In genomic region chr2:61662833-61663232, GRCm38 (mm10) we compare ENCODE assay signal across 29 mouse cellular contexts. TPM values are rescaled to one million over a fixed set of nuclear protein-coding genes. Genes with fewer than 3 reads are reported as not detected.
DNase-seq lines count a peak whose midpoint lies in the region; ATAC-seq and TF ChIP-seq lines count a peak whose summit lies in the region.
"Had no signal": no experiment of that assay in that cellular context is flagged by ENCODE, and none has a peak within 500 bp of the region (broad histone marks: within the 10 kb centered on the region; RNA-seq: fewer than 3 reads in every experiment).

No protein-coding gene starts in this region.

- intact Hi-C loops in heart, adult 2 months (cut with DNase I), result loop anchor here (10.0 kb wide), 1 partner anchor 152 kb away; no protein-coding TSS in a partner anchor

- H3K79me2 ChIP-seq in heart, adult 2 months (replicated peaks; ENCODE audit: control insufficient read depth, insufficient read depth, low read length), result no peaks in the 10 kb centered on the region
- H3K79me2 ChIP-seq in liver, adult 2 months (ENCODE audit: control insufficient read depth, insufficient read depth, low read length), result no peaks in the 10 kb centered on the region

- H3K36me3 ChIP-seq in heart, adult 2 months (ENCODE audit: control insufficient read depth, insufficient read depth, low read length), result no peaks in the 10 kb centered on the region
- H3K36me3 ChIP-seq in heart, embryonic 11.5 days (ENCODE audit: control insufficient read depth, insufficient read depth, low read length), result no peaks in the 10 kb centered on the region
- no peaks in the 10 kb centered on the region for H3K36me3 ChIP-seq in liver, adult 2 months (ENCODE audit: control insufficient read depth, insufficient read depth, low read length)
- no peaks in the 10 kb centered on the region for H3K36me3 ChIP-seq in liver, embryonic 12.5 days
- H3K36me3 ChIP-seq in liver, postnatal 0 days (replicated peaks; ENCODE audit: insufficient read depth, low read length), result no peaks in the 10 kb centered on the region
- H3K36me3 ChIP-seq in kidney, adult 2 months (ENCODE audit: control insufficient read depth, insufficient read depth, low read length), result no peaks in the 10 kb centered on the region
- H3K36me3 ChIP-seq: embryonic facial prominence, embryonic 10.5 days; embryonic facial prominence, embryonic 15.5 days; hindbrain, embryonic 12.5 days; intestine, embryonic 15.5 days; limb, embryonic 10.5 days; limb, embryonic 15.5 days; midbrain, embryonic 10.5 days; midbrain, embryonic 15.5 days; neural tube, embryonic 15.5 days had no signal

- H3K9me3 ChIP-seq in heart, embryonic 11.5 days (replicated peaks; ENCODE audit: control insufficient read depth, low read length), result no peaks in the 10 kb centered on the region
- no peaks in the 10 kb centered on the region for H3K9me3 ChIP-seq in liver, embryonic 12.5 days (replicated peaks)
- H3K9me3 ChIP-seq in liver, postnatal 0 days (ENCODE audit: low read length), result no peaks in the 10 kb centered on the region
- H3K9me3 ChIP-seq: embryonic facial prominence, embryonic 10.5 days; embryonic facial prominence, embryonic 15.5 days; hindbrain, embryonic 12.5 days; intestine, embryonic 15.5 days; limb, embryonic 10.5 days; limb, embryonic 15.5 days; midbrain, embryonic 10.5 days; midbrain, embryonic 15.5 days; neural tube, embryonic 15.5 days had no signal

- TF ChIP-seq EP300 in heart, adult 2 months (IDR thresholded peaks at IDR 0.05; ENCODE audit: insufficient read depth, low read depth, low read length), result no peak
- TF ChIP-seq EP300 in liver, postnatal 0 days (IDR thresholded peaks at IDR 0.05; ENCODE audit: low read depth), result no peak; the same call in 1 of the 2 replicates

- no peak overlapping the region for H3K9ac ChIP-seq in heart, adult 2 months (ENCODE audit: low read depth, low read length)
- no peak overlapping the region for H3K9ac ChIP-seq in heart, embryonic 11.5 days (ENCODE audit: low read depth, low read length)
- H3K9ac ChIP-seq in liver, adult 2 months (ENCODE audit: low read depth, low read length), result no peak overlapping the region
- no peak overlapping the region for H3K9ac ChIP-seq in liver, embryonic 12.5 days
- H3K9ac ChIP-seq in liver, postnatal 0 days (replicated peaks), result no peak overlapping the region
- H3K9ac ChIP-seq: embryonic facial prominence, embryonic 15.5 days; hindbrain, embryonic 12.5 days; intestine, embryonic 15.5 days; limb, embryonic 15.5 days; midbrain, embryonic 15.5 days; neural tube, embryonic 15.5 days had no signal

- ATAC-seq in heart, embryonic 11.5 days (replicated peaks; ENCODE audit: insufficient number of reproducible peaks, low FRiP score, low TSS enrichment), result no peak
- ATAC-seq in liver, embryonic 12.5 days, result no peak
- ATAC-seq in liver, postnatal 0 days, result no peak
- ATAC-seq: hindbrain, postnatal 0 days; intestine, embryonic 15.5 days; midbrain, embryonic 15.5 days; Patski had no signal

- no peak for TF ChIP-seq CTCF in heart, adult 2 months (IDR thresholded peaks at IDR 0.05)
- no peak for TF ChIP-seq CTCF in liver, adult 2 months (IDR thresholded peaks at IDR 0.05; ENCODE audit: low read depth, low read length)
- no peak for TF ChIP-seq CTCF in liver, postnatal 0 days (IDR thresholded peaks at IDR 0.05; ENCODE audit: low read depth)
- no peak for TF ChIP-seq CTCF in kidney, adult 2 months (conservative IDR thresholded peaks at IDR 0.05; ENCODE audit: insufficient read depth, insufficient read length, low read depth, low read length)

- peaks cover 1% of the 10 kb centered on the region for H3K4me1 ChIP-seq in heart, adult 2 months (ENCODE audit: control insufficient read depth, insufficient read depth, low read length)
- H3K4me1 ChIP-seq in heart, embryonic 11.5 days (ENCODE audit: control insufficient read depth, insufficient read depth, low read length), result no peaks in the 10 kb centered on the region
- H3K4me1 ChIP-seq in liver, adult 2 months (ENCODE audit: control insufficient read depth, insufficient read depth, low read length), result no peaks in the 10 kb centered on the region
- no peaks in the 10 kb centered on the region for H3K4me1 ChIP-seq in liver, embryonic 12.5 days
- no peaks in the 10 kb centered on the region for H3K4me1 ChIP-seq in liver, postnatal 0 days (ENCODE audit: insufficient read depth)
- H3K4me1 ChIP-seq in kidney, adult 2 months (ENCODE audit: control insufficient read depth, insufficient read depth, low read length), result no peaks in the 10 kb centered on the region
- H3K4me1 ChIP-seq: embryonic facial prominence, embryonic 10.5 days; embryonic facial prominence, embryonic 15.5 days; hindbrain, embryonic 12.5 days; intestine, embryonic 15.5 days; limb, embryonic 10.5 days; limb, embryonic 15.5 days; midbrain, embryonic 10.5 days; midbrain, embryonic 15.5 days; neural tube, embryonic 15.5 days had no signal

- H3K27ac ChIP-seq in heart, adult 2 months, result peak overlapping the region; percentile 38
- H3K27ac ChIP-seq in heart, embryonic 11.5 days (ENCODE audit: low read depth, low read length), result no peak overlapping the region; the same call in 1 of the 2 replicates
- H3K27ac ChIP-seq in liver, adult 2 months (replicated peaks; ENCODE audit: insufficient read depth, low read depth, low read length), result peak overlapping the region; percentile 70; the same call in 1 of the 2 replicates
- H3K27ac ChIP-seq in liver, embryonic 12.5 days, result no peak overlapping the region
- 0 out of 2 replicates have a peak overlapping the region, but pooled peaks have one; percentile 25 for H3K27ac ChIP-seq in liver, postnatal 0 days (ENCODE audit: low read depth)
- no peak overlapping the region for H3K27ac ChIP-seq in kidney, adult 2 months (ENCODE audit: insufficient read depth, low read depth, low read length)
- H3K27ac ChIP-seq: embryonic facial prominence, embryonic 10.5 days; embryonic facial prominence, embryonic 15.5 days; hindbrain, embryonic 12.5 days; hindbrain, postnatal 0 days; intestine, embryonic 15.5 days; limb, embryonic 15.5 days; midbrain, embryonic 10.5 days; midbrain, embryonic 15.5 days; neural tube, embryonic 15.5 days had no signal

- DNase-seq in heart, adult 2 months, result no peak
- DNase-seq in liver, adult 2 months (ENCODE audit: extremely low read depth, low read depth, low spot score), result peak; percentile 18
- peak; percentile 12 for DNase-seq in lung, postnatal 36 days
- DNase-seq in lung, adult 18-20 months, result no peak
- no peak for DNase-seq in liver, postnatal 0 days
- DNase-seq in kidney, adult 2 months, result no peak
- DNase-seq: adrenal gland, postnatal 10 days; cerebellum, adult 8-10 months; cerebellum, postnatal 25 days; gastrocnemius, postnatal 36 days; kidney, adult 9 months; kidney, postnatal 14 days; layer of hippocampus, adult 9-11 months; retina, postnatal 1 day; right cerebral cortex, postnatal 14 days; thymus, postnatal 14 days had no signal

- no peak overlapping the region for H3K4me2 ChIP-seq in heart, embryonic 11.5 days
- H3K4me2 ChIP-seq in liver, embryonic 12.5 days, result no peak overlapping the region
- no peak overlapping the region for H3K4me2 ChIP-seq in liver, postnatal 0 days (ENCODE audit: low read depth, low read length)
- H3K4me2 ChIP-seq: embryonic facial prominence, embryonic 15.5 days; hindbrain, embryonic 12.5 days; intestine, embryonic 15.5 days; limb, embryonic 15.5 days; midbrain, embryonic 15.5 days had no signal

- no peak overlapping the region for H3K4me3 ChIP-seq in heart, adult 2 months
- no peak overlapping the region for H3K4me3 ChIP-seq in heart, embryonic 11.5 days (ENCODE audit: low read depth, low read length)
- H3K4me3 ChIP-seq in liver, adult 2 months (ENCODE audit: insufficient read depth, low read depth, low read length), result no peak overlapping the region
- H3K4me3 ChIP-seq in liver, embryonic 12.5 days, result no peak overlapping the region
- no peak overlapping the region for H3K4me3 ChIP-seq in liver, postnatal 0 days (ENCODE audit: low read depth, low read length)
- H3K4me3 ChIP-seq in kidney, adult 2 months (ENCODE audit: insufficient read depth, low read depth, low read length), result no peak overlapping the region
- H3K4me3 ChIP-seq: embryonic facial prominence, embryonic 10.5 days; embryonic facial prominence, embryonic 15.5 days; hindbrain, embryonic 12.5 days; intestine, embryonic 15.5 days; limb, embryonic 10.5 days; limb, embryonic 15.5 days; midbrain, embryonic 10.5 days; midbrain, embryonic 15.5 days; neural tube, embryonic 15.5 days had no signal

- H3K27me3 ChIP-seq in heart, adult 2 months (ENCODE audit: control insufficient read depth, insufficient read depth, low read length), result no peaks in the 10 kb centered on the region
- H3K27me3 ChIP-seq in heart, embryonic 11.5 days (ENCODE audit: control insufficient read depth, insufficient read depth, low read length), result no peaks in the 10 kb centered on the region
- H3K27me3 ChIP-seq in liver, adult 2 months (ENCODE audit: control insufficient read depth, insufficient read depth, low read length), result no peaks in the 10 kb centered on the region; the same call in 1 of the 2 replicates
- H3K27me3 ChIP-seq in liver, embryonic 12.5 days (replicated peaks), result peaks cover 9% of the 10 kb centered on the region
- H3K27me3 ChIP-seq in liver, postnatal 0 days (ENCODE audit: insufficient read depth, low read length), result no peaks in the 10 kb centered on the region
- H3K27me3 ChIP-seq in kidney, adult 2 months (replicated peaks; ENCODE audit: control insufficient read depth, insufficient read depth, low read length), result no peaks in the 10 kb centered on the region; the same call in 1 of the 2 replicates
- H3K27me3 ChIP-seq: embryonic facial prominence, embryonic 15.5 days; hindbrain, embryonic 12.5 days; intestine, embryonic 15.5 days; midbrain, embryonic 15.5 days; neural tube, embryonic 15.5 days had no signal

- 0 out of 2 replicates have a peak, but pooled peaks have one; percentile 14 for TF ChIP-seq POLR2A in heart, adult 2 months (IDR thresholded peaks at IDR 0.05; ENCODE audit: insufficient read depth, low read depth, low read length)
- no peak for TF ChIP-seq POLR2A in liver, adult 2 months (IDR thresholded peaks at IDR 0.05; ENCODE audit: extremely low read depth, insufficient read depth, low read length)
- TF ChIP-seq POLR2A in kidney, adult 2 months (IDR thresholded peaks at IDR 0.05; ENCODE audit: low read depth, low read length), result no peak

- WGBS in heart, adult 2 months, result 41% methylated on average over 10 of the region's 10 CpGs
- 56% methylated on average over 10 of the region's 10 CpGs for WGBS in heart, embryonic 11.5 days (ENCODE audit: insufficient replicate concordance)
- 70% methylated on average over 10 of the region's 10 CpGs for WGBS in liver, adult 2 months
- WGBS in liver, embryonic 12.5 days (ENCODE audit: insufficient replicate concordance), result 63% methylated on average over 10 of the region's 10 CpGs
- 67% methylated on average over 10 of the region's 10 CpGs for WGBS in liver, postnatal 0 days (ENCODE audit: insufficient replicate concordance)
- 73% methylated on average over 10 of the region's 10 CpGs for WGBS in kidney, adult 2 months

RNA-seq across cellular contexts. Expression of gene Psmd14, which starts 48.7 kb away (rescaled TPM):
- total RNA-seq in heart, adult 2 months (2021), result 10 to 100 TPM; 47.1 to 47.7 TPM
- 19.2 and 34.5 TPM in 2 replicates for polyA plus RNA-seq in heart, adult 2 months (2012; rRNA removed)
- polyA plus RNA-seq in heart, embryonic 11.5 days (2014; fragmentation: Nextera tagmentation; extraction: Ambion mirVana), result 162 and 164 TPM in 2 replicates
- 55.5 and 65.1 TPM in 2 replicates for total RNA-seq in liver, adult 2 months (2014; rRNA removed)
- polyA plus RNA-seq in liver, adult 2 months (2012; rRNA removed), result 11.4 and 15.8 TPM in 2 replicates
- 189 and 193 TPM in 2 replicates for polyA plus RNA-seq in liver, embryonic 12.5 days (2016; fragmentation: Nextera tagmentation; extraction: Ambion mirVana)
- 70.8 and 83.4 TPM in 2 replicates for polyA plus RNA-seq in liver, postnatal 0 days (2015; fragmentation: Nextera tagmentation; extraction: Ambion mirVana)
- polyA plus RNA-seq in kidney, adult 2 months (2012; rRNA removed), result 15.0 and 22.5 TPM in 2 replicates

Comparison
In these comparisons a context has a peak if more than half of its experiments do, and no peak if none do; other contexts are left out.
1. DNase-seq: peak in liver, adult 2 months (single experiment) and lung, postnatal 36 days (single experiment); none in heart, adult 2 months (0 of 2), lung, adult 18-20 months (0 of 2), liver, postnatal 0 days (single experiment) and kidney, adult 2 months (single experiment).
2. H3K27ac ChIP-seq: peak in heart, adult 2 months (single experiment), liver, adult 2 months (single experiment) and liver, postnatal 0 days (single experiment); none in heart, embryonic 11.5 days (single experiment), liver, embryonic 12.5 days (single experiment) and kidney, adult 2 months (single experiment).